Mouse (Mus musculus): ENCODE measurements at regions not wholly inside any gene's neighbourhood (a gene's known extent, or its start where the extent isn't known, plus 50 kb on each side); places are given as distances from the start of the nearest gene placed in this dataset.

DNA sequence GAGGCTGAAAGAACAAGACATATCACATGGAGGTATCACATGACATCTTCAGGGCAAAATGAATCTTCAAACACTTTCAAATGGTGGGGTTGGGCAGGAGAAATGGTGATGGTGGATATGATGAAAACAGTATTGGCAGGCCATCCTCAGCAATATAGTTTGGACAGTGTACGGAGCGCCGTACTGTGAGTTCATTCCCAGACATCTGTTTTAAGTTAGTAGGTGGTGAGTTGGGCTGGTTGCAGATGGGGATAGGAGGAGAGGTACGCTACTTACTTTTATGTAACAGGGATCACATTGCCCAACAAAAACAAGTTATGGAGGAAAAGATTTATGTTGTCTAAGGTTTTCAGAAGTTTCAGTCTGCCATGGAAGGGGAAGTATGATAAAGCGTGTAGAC lies 246.6 kb downstream of the Gm11146 start:
- TF ChIP-seq CTCF (IDR thresholded peaks at IDR 0.05; ENCODE audit: low read depth, low read length) (no peak), GATA1 (IDR thresholded peaks at IDR 0.05; ENCODE audit: borderline replicate concordance, low read length) (no peak), TAL1 (conservative IDR thresholded peaks at IDR 0.05; ENCODE audit: low read depth, low read length) (no peak), GATA2 (IDR thresholded peaks at IDR 0.05; ENCODE audit: borderline replicate concordance, low read depth, low read length) (no peak)

Data from G1E (cell line).